Mouse (Mus musculus): Measurements from ENCODE around the gene Fkrp. TPM values are rescaled to one million over a fixed set of nuclear protein-coding genes. Genes with fewer than 3 reads are reported as not detected.

Gene Fkrp
- total RNA-seq, 2 experiments from 2014 or later, result 45.5 to 48.1 TPM

- peak; percentile 86 to 87 for DNase-seq
- intact Hi-C loops (cut with DNase I), result loop anchor here (2.0 kb wide), 1 partner anchor 20 kb away; the partner anchor contains the start of gene Slc1a5
Measured at GRCm38 (mm10) chr7:16761005-16761481, 55.5 kb downstream of the Fkrp start.

DNA sequence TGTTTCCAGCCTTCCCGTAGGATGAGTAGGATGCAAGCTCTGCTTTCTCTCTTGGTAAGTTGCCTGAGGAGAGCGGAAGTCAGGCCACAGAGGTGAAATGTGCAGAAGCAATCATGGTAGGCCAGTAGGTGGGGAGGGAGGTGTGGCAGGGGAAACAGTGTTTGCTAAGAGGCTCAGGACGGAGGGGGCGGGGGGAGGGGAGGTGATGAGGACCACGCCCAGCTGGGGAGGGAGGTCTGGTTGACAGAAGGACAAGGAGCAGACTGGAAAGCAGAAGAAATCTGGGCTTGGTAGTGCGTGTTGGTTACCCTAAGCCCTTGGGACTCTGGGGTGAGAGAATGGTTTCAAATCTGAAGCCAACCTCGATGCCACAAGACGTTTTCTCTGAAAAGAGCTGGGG, 56.2 kb downstream of the Fkrp start:
- intact Hi-C loops (cut with DNase I), result loop anchor here (2.0 kb wide), 1 partner anchor 21 kb away; the partner anchor contains the start of gene Slc1a5

More for the DNA sequence above, 56.2 kb downstream of the Fkrp start:
- peak; percentile 66 to 78 for DNase-seq

Other genes starting within 250 kb of the Fkrp start
- gene Arhgap35, start 201.7 kb downstream of the Fkrp start, total RNA-seq (2021), result 10 to 100 TPM; 52.5 to 62.2 TPM
- under 1 TPM in 1 of 2 experiments, not detected in 1; 0.31 TPM for gene Ceacam15, start 141.0 kb downstream of the Fkrp start, total RNA-seq (2021)
- not detected for gene Ceacam9, start 94.8 kb downstream of the Fkrp start, total RNA-seq (2021)
- gene Ap2s1, start 78.3 kb downstream of the Fkrp start, total RNA-seq (2021), result 100 to 1,000 TPM; 118 TPM
- 10 to 100 TPM; 22.6 to 28.7 TPM for gene Slc1a5, start 35.4 kb downstream of the Fkrp start, total RNA-seq (2021)
- 10 to 100 TPM; 80.1 to 81.2 TPM for gene Strn4, start 843 bp downstream of the Fkrp start, total RNA-seq (2021)
- gene Prkd2, start 26.2 kb upstream of the Fkrp start, total RNA-seq (2021), result 10 to 100 TPM; 27.8 to 31.9 TPM
- gene Dact3, start 58.6 kb upstream of the Fkrp start, total RNA-seq (2021), result 10 to 100 TPM; 28.2 to 32.7 TPM
- 1 to 10 TPM in 1 of 2 experiments, under 1 TPM in 1; 0.82 to 1.4 TPM for gene Gng8, start 75.1 kb upstream of the Fkrp start, total RNA-seq (2021)
- 1 to 10 TPM; 2.6 to 2.8 TPM for gene Ptgir, start 89.8 kb upstream of the Fkrp start, total RNA-seq (2021)
- gene Calm3, start 107.4 kb upstream of the Fkrp start, total RNA-seq (2021), result 100 to 1,000 TPM; 252 to 262 TPM
- gene Pnmal2, start 128.0 kb upstream of the Fkrp start, total RNA-seq (2021), result 1 to 10 TPM; 5.0 to 5.2 TPM
- not detected for gene Pnmal1, start 142.9 kb upstream of the Fkrp start, total RNA-seq (2021)
- under 1 TPM in 1 of 2 experiments, not detected in 1; 0.10 TPM for gene Gm42372, start 166.4 kb upstream of the Fkrp start, total RNA-seq (2021)
- gene Ccdc8, start 176.0 kb upstream of the Fkrp start, total RNA-seq (2021), result 10 to 100 TPM; 15.6 to 18.0 TPM
- gene Ppp5c, start 211.2 kb upstream of the Fkrp start, total RNA-seq (2021), result 100 to 1,000 TPM; 104 to 105 TPM
- gene Hif3a, start 245.7 kb upstream of the Fkrp start, total RNA-seq (2021), result 1 to 10 TPM; 1.5 to 7.1 TPM